Mouse (Mus musculus): ENCODE data around the gene Zbtb12. TPM values are rescaled to one million over a fixed set of nuclear protein-coding genes. Genes with fewer than 3 reads are reported as not detected.

Zbtb12 gene
- total and polyA plus RNA-seq, 2 experiments from 2014 or later, result 8.1 to 39.1 TPM

DNA sequence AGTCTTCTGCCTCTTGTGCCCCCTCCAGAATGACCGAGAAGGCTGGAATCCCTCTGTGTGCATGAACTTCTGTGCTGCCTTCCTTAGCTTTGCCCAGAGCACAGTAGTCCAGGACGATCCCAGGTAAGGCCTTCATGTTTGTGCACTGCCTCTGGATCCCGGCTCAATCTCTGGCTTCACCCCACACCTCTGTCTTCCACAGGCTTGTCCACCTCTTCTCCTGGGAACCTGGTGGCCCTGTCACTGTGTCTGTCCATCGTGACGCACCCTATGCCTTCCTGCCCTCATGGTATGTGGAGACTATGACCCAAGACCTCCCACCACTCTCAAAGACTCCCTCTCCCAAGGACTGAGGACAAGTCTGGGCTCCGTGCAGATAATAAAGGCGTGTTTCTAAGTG is 40.5 kb upstream of the Zbtb12 start:
- Histone ChIP-seq H3K4me2 (ENCODE audit: low read depth, low read length, poor library complexity, severe bottlenecking) (no peak overlapping the region), H3K9ac (replicated peaks; ENCODE audit: low read length, poor library complexity, severe bottlenecking) (no peak overlapping the region), H3K9me3 (ENCODE audit: low read length) (no peaks in the 10 kb centered on the region), H3K27ac (ENCODE audit: low read depth, low read length) (no peak overlapping the region), H3K36me3 (ENCODE audit: insufficient read depth, low read length) (peaks cover 37% of the 10 kb centered on the region), H3K4me3 (ENCODE audit: low read depth, low read length) (no peak overlapping the region), H3K27me3 (ENCODE audit: insufficient read depth, low read length) (no peaks in the 10 kb centered on the region), H3K4me1 (ENCODE audit: insufficient read depth, low read length) (peaks cover 5% of the 10 kb centered on the region; the same call in 1 of the 2 replicates)
- ATAC-seq (ENCODE audit: low FRiP score) (no peak), DNase-seq (ENCODE audit: low spot score) (no peak)
- 90% methylated on average over 7 of the region's 7 CpGs for WGBS
- no peak for TF ChIP-seq CTCF (IDR thresholded peaks at IDR 0.05)

DNA sequence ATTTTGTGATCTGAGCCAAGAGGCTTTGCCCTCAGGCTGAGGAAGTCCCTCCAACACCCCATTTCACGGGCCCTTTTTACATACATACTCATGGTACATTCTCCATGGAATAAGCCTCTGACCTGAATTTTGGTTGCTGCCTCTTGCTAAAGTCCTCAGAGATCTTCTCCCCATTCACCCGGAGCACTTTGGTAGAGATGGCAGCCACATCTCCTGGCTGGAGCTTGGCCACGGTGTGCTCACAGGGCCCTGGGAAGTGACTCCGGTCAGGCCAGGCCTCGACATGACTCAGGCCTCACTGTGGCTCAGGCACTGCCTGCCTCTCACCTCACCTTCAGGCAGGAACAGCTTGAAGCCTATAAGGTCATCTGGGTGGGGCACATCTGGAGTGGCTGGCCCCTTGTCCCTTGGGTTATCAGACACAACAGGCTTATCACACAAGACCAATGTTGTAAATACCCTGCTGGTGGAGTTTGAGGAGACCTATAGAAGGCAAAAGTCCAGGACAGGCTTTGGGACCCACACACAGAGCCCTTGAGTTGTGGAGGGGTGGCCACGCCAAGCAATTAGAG is 38.5 kb upstream of the Zbtb12 start:
- Histone ChIP-seq H3K9me3 (ENCODE audit: low read length) (no peaks in the 10 kb centered on the region), H3K9ac (replicated peaks; ENCODE audit: low read length, poor library complexity, severe bottlenecking) (no peak overlapping the region), H3K4me3 (ENCODE audit: low read depth, low read length) (no peak overlapping the region), H3K27ac (ENCODE audit: low read depth, low read length) (no peak overlapping the region), H3K4me2 (ENCODE audit: low read depth, low read length, poor library complexity, severe bottlenecking) (no peak overlapping the region), H3K27me3 (ENCODE audit: insufficient read depth, low read length) (no peaks in the 10 kb centered on the region), H3K36me3 (ENCODE audit: insufficient read depth, low read length) (peaks cover 57% of the 10 kb centered on the region), H3K4me1 (ENCODE audit: insufficient read depth, low read length) (peaks cover 5% of the 10 kb centered on the region; the same call in 1 of the 2 replicates)
- 86% methylated on average over 6 of the region's 6 CpGs for WGBS
- TF ChIP-seq CTCF (IDR thresholded peaks at IDR 0.05), result no peak
- ATAC-seq (ENCODE audit: low FRiP score) (no peak), DNase-seq (ENCODE audit: low spot score) (no peak)

GRCm38 (mm10) chr17:34844884-34845283 is 34.4 kb upstream of the Zbtb12 start:
- DNase-seq (ENCODE audit: low spot score) (no peak), ATAC-seq (ENCODE audit: low FRiP score) (no peak)
- H3K4me3 ChIP-seq (ENCODE audit: low read depth, low read length), result no peak overlapping the region
- H3K4me2 ChIP-seq (ENCODE audit: low read depth, low read length, poor library complexity, severe bottlenecking), result no peak overlapping the region
- H3K36me3 ChIP-seq (ENCODE audit: insufficient read depth, low read length), result peaks cover 75% of the 10 kb centered on the region
- H3K9ac ChIP-seq (replicated peaks; ENCODE audit: low read length, poor library complexity, severe bottlenecking), result no peak overlapping the region
- no peaks in the 10 kb centered on the region for H3K27me3 ChIP-seq (ENCODE audit: insufficient read depth, low read length)
- H3K4me1 ChIP-seq (ENCODE audit: insufficient read depth, low read length), result peaks cover 4% of the 10 kb centered on the region; the same call in 1 of the 2 replicates
- H3K27ac ChIP-seq (ENCODE audit: low read depth, low read length), result no peak overlapping the region
- 95% methylated on average over 13 of the region's 13 CpGs for WGBS
- no peaks in the 10 kb centered on the region for H3K9me3 ChIP-seq (ENCODE audit: low read length)
- TF ChIP-seq CTCF (IDR thresholded peaks at IDR 0.05), result no peak

GRCm38 (mm10) chr17:34847192-34847591 is 32.1 kb upstream of the Zbtb12 start:
- 85% methylated on average over 6 of the region's 6 CpGs for WGBS
- Histone ChIP-seq H3K36me3 (ENCODE audit: insufficient read depth, low read length) (peaks cover 53% of the 10 kb centered on the region), H3K27me3 (ENCODE audit: insufficient read depth, low read length) (no peaks in the 10 kb centered on the region), H3K27ac (ENCODE audit: low read depth, low read length) (no peak overlapping the region), H3K4me1 (ENCODE audit: insufficient read depth, low read length) (peaks cover 10% of the 10 kb centered on the region), H3K9me3 (ENCODE audit: low read length) (no peaks in the 10 kb centered on the region), H3K4me2 (ENCODE audit: low read depth, low read length, poor library complexity, severe bottlenecking) (no peak overlapping the region), H3K4me3 (ENCODE audit: low read depth, low read length) (no peak overlapping the region), H3K9ac (replicated peaks; ENCODE audit: low read length, poor library complexity, severe bottlenecking) (no peak overlapping the region)
- DNase-seq (ENCODE audit: low spot score) (no peak), ATAC-seq (ENCODE audit: low FRiP score) (no peak)
- no peak for TF ChIP-seq CTCF (IDR thresholded peaks at IDR 0.05)

GRCm38 (mm10) chr17:34847615-34848014 is 31.7 kb upstream of the Zbtb12 start:
- no peaks in the 10 kb centered on the region for H3K27me3 ChIP-seq (ENCODE audit: insufficient read depth, low read length)
- TF ChIP-seq CTCF (IDR thresholded peaks at IDR 0.05), result no peak
- H3K36me3 ChIP-seq (ENCODE audit: insufficient read depth, low read length), result peaks cover 53% of the 10 kb centered on the region
- H3K4me2 ChIP-seq (ENCODE audit: low read depth, low read length, poor library complexity, severe bottlenecking), result no peak overlapping the region
- 95% methylated on average over 7 of the region's 7 CpGs for WGBS
- no peak overlapping the region for H3K27ac ChIP-seq (ENCODE audit: low read depth, low read length)
- no peaks in the 10 kb centered on the region for H3K9me3 ChIP-seq (ENCODE audit: low read length)
- H3K4me3 ChIP-seq (ENCODE audit: low read depth, low read length), result no peak overlapping the region
- H3K9ac ChIP-seq (replicated peaks; ENCODE audit: low read length, poor library complexity, severe bottlenecking), result no peak overlapping the region
- H3K4me1 ChIP-seq (ENCODE audit: insufficient read depth, low read length), result peaks cover 10% of the 10 kb centered on the region
- DNase-seq (ENCODE audit: low spot score) (no peak), ATAC-seq (ENCODE audit: low FRiP score) (no peak)

- ATAC-seq (ENCODE audit: low FRiP score) (peak; percentile 96), DNase-seq (ENCODE audit: low spot score) (peak; percentile 97)
- no peak for TF ChIP-seq CTCF (IDR thresholded peaks at IDR 0.05)
- peaks cover 10% of the 10 kb centered on the region for H3K4me1 ChIP-seq (ENCODE audit: insufficient read depth, low read length)
- H3K36me3 ChIP-seq (ENCODE audit: insufficient read depth, low read length), result peaks cover 58% of the 10 kb centered on the region
- H3K4me2 ChIP-seq (ENCODE audit: low read depth, low read length, poor library complexity, severe bottlenecking), result peak within 1 kb of the TSS; percentile 94
- peak within 1 kb of the TSS; percentile 55 for H3K27ac ChIP-seq (ENCODE audit: low read depth, low read length)
- no peaks in the 10 kb centered on the region for H3K27me3 ChIP-seq (ENCODE audit: insufficient read depth, low read length)
- under 1% methylated on average over 58 of the region's 65 CpGs for WGBS
- peak within 1 kb of the TSS; percentile 97 for H3K4me3 ChIP-seq (ENCODE audit: low read depth, low read length)
- peak within 1 kb of the TSS; percentile 93 for H3K9ac ChIP-seq (replicated peaks; ENCODE audit: low read length, poor library complexity, severe bottlenecking)
- H3K9me3 ChIP-seq (ENCODE audit: low read length), result no peaks in the 10 kb centered on the region
Measured at GRCm38 (mm10) chr17:34849722-34850516, 29.4 kb upstream of the Zbtb12 start, which contains the start of the genes Skiv2l and Nelfe. TSS of gene Skiv2l (minus strand) at chr17:34850210. TSS of gene Nelfe (plus strand) at chr17:34850391.
